Mouse (Mus musculus) heart, embryonic 15.5 days (tissue): ENCODE measurements around the gene Timp3. TPM values are rescaled to one million over a fixed set of nuclear protein-coding genes. Genes with fewer than 3 reads are reported as not detected.

Source experiments
- ATAC-seq: fragments of 200-750 bp; cut with Nextera tagmentation; replicated peaks from 2 replicates; pipeline ENCODE4 v1.8.0; 2017; ENCODE audit warnings: low read depth, moderate TSS enrichment; ENCODE audit not compliant: insufficient number of reproducible peaks, insufficient read depth, low FRiP score
- H3K27ac ChIP-seq: fragments of 300-500 bp; sonication (generic); 2 replicates; pipeline ENCODE4 v1.5.1; 2015; ENCODE audit warnings: mild to moderate bottlenecking, inconsistent platforms
- H3K27me3 ChIP-seq: fragments of 300-500 bp; sonication (generic); 2 replicates; pipeline ENCODE4 v1.6.1; 2015; ENCODE audit warnings: inconsistent platforms
- H3K36me3 ChIP-seq: fragments of 300-500 bp; sonication (generic); 2 replicates; pipeline ENCODE4 v1.6.1; 2015; ENCODE audit warnings: mild to moderate bottlenecking, inconsistent platforms
- H3K4me1 ChIP-seq: fragments of 300-500 bp; sonication (generic); replicated peaks from 2 replicates; pipeline ENCODE4 v1.6.1; 2015; ENCODE audit warnings: inconsistent platforms
- H3K4me2 ChIP-seq: fragments of 300-500 bp; sonication (generic); 2 replicates; pipeline ENCODE4 v1.6.1; 2015; ENCODE audit warnings: inconsistent platforms, mild to moderate bottlenecking, moderate library complexity
- H3K4me3 ChIP-seq: fragments of 300-500 bp; sonication (generic); 2 replicates; pipeline ENCODE4 v1.5.1; 2015; ENCODE audit warnings: mild to moderate bottlenecking, inconsistent platforms
- H3K9ac ChIP-seq: fragments of 300-500 bp; sonication (generic); 2 replicates; pipeline ENCODE4 v1.6.1; 2015; ENCODE audit warnings: mild to moderate bottlenecking, inconsistent platforms
- H3K9me3 ChIP-seq: fragments of 300-500 bp; sonication (generic); replicated peaks from 2 replicates; pipeline ENCODE4 v1.6.1; 2016; ENCODE audit warnings: inconsistent platforms
- WGBS: fragments of 180-500 bp; shearing (Covaris S2); methylation state at CpG from one replicate; pipeline ENCODE4 v1.1.7; 2015; ENCODE audit warnings: mixed read lengths; 5-methylcytosine and 5-hydroxymethylcytosine counted together
- polyA plus RNA-seq: library from polyadenylated mRNA; unstranded; fragments of >200 nt; fragmentation: Nextera tagmentation; extraction: Ambion mirVana; gene quantifications from 2 replicates; pipeline ENCODE4 v1.2.1, GENCODE M21; 2015

Gene Timp3
- polyA plus RNA-seq, result 78.8 and 81.2 TPM in 2 replicates

DNA sequence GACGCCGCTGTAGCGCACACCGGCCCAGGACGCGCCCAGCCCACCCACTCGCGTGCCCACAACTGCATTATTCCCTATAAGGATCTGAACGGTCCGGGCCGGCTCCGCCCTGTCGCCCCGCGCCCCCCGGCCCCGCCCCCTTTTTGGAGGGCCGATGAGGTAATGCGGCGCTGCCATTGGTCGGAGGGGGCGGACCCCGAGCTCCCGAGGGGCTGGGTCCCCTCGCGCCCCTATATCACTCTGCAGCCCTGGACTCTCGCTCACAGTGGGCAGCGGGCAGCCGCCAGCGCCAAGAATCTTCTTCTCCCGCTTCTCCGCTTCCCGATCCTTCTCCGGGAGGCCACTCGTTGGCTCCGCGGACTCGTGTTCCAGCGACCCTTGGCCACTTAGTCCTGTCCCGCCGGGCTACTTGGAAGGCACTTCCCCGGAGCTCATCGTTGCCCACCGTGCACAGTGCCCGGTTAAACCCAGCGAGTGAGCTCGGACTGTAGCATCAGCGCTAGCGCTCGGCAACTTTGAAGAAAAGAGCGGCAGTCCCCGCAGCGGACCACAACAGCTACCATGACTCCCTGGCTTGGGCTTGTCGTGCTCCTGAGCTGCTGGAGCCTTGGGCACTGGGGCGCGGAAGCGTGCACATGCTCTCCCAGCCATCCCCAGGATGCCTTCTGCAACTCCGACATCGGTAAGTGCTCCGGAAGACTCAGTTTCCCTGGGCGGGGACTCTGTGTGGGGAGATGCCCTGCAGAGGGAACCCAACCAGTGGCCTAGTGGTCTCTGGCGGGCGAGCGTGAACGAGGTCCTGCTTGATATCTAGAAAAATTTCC lies at the start of gene Timp3:
Gene Timp3, plus strand, starts transcription at position 80 of the 824 bp plus-strand sequence.
- no peaks in the 10 kb centered on the region for H3K36me3 ChIP-seq
- peak; percentile 87 for ATAC-seq
- no peaks in the 10 kb centered on the region for H3K27me3 ChIP-seq
- H3K4me1 ChIP-seq, result peaks cover 42% of the 10 kb centered on the region
- H3K27ac ChIP-seq, result peak within 1 kb of the TSS; percentile 89
- WGBS, result under 1% methylated on average over 55 of the region's 65 CpGs
- H3K9me3 ChIP-seq, result no peaks in the 10 kb centered on the region
- peak within 1 kb of the TSS; percentile 81 for H3K9ac ChIP-seq
- H3K4me2 ChIP-seq, result peak within 1 kb of the TSS; percentile 86
- H3K4me3 ChIP-seq, result peak within 1 kb of the TSS; percentile 69

DNA sequence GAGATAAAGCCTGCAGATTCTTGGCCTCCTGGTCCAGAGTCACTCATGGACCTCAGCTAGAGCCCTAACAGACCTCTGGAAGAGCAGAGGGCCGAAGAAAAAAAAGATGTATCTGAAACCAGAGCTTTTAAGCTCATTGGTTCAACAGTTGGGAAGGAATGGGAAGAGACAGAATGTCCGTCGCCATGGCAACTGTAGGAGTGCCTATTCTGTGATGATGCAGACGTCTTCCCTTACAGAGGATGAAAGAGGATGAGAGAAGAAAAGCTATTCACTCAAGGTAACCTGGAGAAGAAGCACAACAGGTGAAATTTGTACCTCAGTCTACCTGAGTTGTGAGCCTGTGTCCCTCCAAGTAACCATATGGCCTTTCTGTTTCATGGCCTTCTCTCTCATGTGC lies 44.0 kb upstream of the Timp3 start:
- Histone ChIP-seq H3K4me1 (no peaks in the 10 kb centered on the region), H3K9ac (no peak overlapping the region), H3K27me3 (no peaks in the 10 kb centered on the region), H3K4me3 (no peak overlapping the region), H3K9me3 (no peaks in the 10 kb centered on the region), H3K4me2 (no peak overlapping the region), H3K36me3 (no peaks in the 10 kb centered on the region), H3K27ac (no peak overlapping the region)
- 61% methylated on average over 4 of the region's 4 CpGs for WGBS
- ATAC-seq, result no peak

DNA sequence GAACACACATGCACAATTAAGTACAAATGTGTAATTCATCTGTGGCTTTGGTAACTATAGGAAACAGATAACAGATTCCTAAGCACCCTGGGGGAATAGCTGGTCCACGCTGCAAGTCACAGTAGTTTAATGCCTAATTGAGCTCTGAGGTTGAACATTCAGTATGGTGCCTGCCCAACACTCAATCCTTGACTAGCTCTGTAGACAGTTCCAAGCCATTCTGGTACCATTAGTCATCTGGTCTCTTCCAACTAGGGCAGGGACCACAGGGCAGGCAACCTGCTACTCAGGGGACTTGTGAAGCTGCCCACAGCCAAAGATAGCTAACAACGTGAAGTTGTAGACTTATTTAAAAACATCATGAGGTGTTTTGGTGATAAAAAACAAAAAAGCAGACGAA lies 43.1 kb upstream of the Timp3 start:
- no peak overlapping the region for H3K9ac ChIP-seq

DNA sequence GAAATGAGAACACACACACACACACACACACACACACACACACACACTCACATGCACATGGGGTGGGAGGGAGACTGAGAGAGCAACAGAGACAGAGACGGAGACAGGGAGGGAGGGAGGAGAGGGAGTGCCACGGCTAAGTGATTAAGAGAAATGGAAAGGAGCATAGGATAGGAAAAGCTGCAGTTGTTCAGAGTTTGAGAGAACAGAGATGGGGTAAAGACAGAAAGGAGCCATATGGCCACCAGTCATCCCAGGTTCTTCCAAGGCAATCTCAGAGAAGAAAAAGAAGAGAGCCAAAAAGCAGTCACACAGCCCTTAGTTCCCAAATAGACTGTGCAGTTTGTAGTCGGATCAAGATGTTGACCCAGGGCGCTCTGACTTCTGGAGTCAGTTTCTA lies 42.1 kb upstream of the Timp3 start:
- ATAC-seq, result no peak
- Histone ChIP-seq H3K4me2 (no peak overlapping the region), H3K9me3 (no peaks in the 10 kb centered on the region), H3K4me1 (no peaks in the 10 kb centered on the region), H3K4me3 (no peak overlapping the region), H3K27me3 (no peaks in the 10 kb centered on the region), H3K27ac (no peak overlapping the region), H3K36me3 (no peaks in the 10 kb centered on the region), H3K9ac (no peak overlapping the region)
- WGBS, result 79% methylated on average over 4 of the region's 4 CpGs

More for the DNA sequence above, 43.1 kb upstream of the Timp3 start:
- H3K36me3 ChIP-seq, result no peaks in the 10 kb centered on the region
- no peak overlapping the region for H3K4me3 ChIP-seq
- 66% methylated on average over 3 of the region's 3 CpGs for WGBS
- H3K9me3 ChIP-seq, result no peaks in the 10 kb centered on the region
- H3K4me1 ChIP-seq, result no peaks in the 10 kb centered on the region
- no peak for ATAC-seq
- H3K4me2 ChIP-seq, result no peak overlapping the region
- no peak overlapping the region for H3K27ac ChIP-seq
- H3K27me3 ChIP-seq, result no peaks in the 10 kb centered on the region

DNA sequence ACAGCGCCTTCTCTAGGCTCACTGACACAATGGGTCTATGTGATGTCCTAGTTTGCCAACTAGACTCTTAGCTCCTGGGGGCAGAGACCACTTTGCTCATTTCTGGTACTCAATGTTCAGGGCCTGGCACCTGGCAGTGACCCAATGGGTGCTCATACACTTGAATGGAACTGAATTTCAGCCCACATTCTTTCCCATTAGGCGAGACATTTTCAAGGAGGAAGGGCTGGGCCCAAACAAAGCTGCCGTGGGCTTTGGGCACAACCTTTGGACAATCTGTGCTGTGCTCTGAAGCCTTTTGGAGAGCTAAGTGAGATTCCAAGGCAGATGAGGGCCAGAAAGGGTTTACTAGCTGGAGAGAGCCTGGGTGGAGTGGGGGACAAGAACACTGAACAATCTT lies 41.2 kb upstream of the Timp3 start:
- H3K4me3 ChIP-seq, result no peak overlapping the region

DNA sequence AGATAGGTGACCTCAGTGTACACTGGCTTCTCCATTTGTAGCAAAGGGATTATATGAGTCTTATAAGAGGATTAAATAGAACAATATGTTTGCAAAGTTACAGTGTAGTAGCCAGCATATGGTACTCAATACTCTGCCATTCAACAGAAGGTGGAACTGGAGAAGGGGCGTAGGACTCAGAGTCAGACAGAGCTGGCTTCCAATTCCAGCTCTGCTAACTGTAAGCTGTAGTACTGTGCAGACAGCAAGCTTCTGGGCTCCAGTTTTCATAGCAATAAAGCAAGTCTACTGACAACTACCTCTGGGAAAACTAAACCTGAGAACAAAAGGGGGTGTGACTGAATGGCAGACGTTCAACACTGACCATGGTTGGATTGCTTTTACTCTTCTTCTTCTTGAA lies 38.4 kb upstream of the Timp3 start:
- Histone ChIP-seq H3K4me1 (no peaks in the 10 kb centered on the region), H3K27ac (no peak overlapping the region), H3K4me2 (no peak overlapping the region), H3K9me3 (no peaks in the 10 kb centered on the region), H3K4me3 (no peak overlapping the region), H3K27me3 (no peaks in the 10 kb centered on the region), H3K36me3 (no peaks in the 10 kb centered on the region), H3K9ac (no peak overlapping the region)
- 83% methylated on average over 2 of the region's 2 CpGs for WGBS
- no peak for ATAC-seq

More for the DNA sequence above, 41.2 kb upstream of the Timp3 start:
- Histone ChIP-seq H3K27ac (no peak overlapping the region), H3K9me3 (no peaks in the 10 kb centered on the region), H3K4me1 (no peaks in the 10 kb centered on the region), H3K4me2 (no peak overlapping the region), H3K27me3 (no peaks in the 10 kb centered on the region), H3K9ac (no peak overlapping the region), H3K36me3 (no peaks in the 10 kb centered on the region)
- ATAC-seq, result no peak
- WGBS, result 80% methylated on average over 3 of the region's 3 CpGs

DNA sequence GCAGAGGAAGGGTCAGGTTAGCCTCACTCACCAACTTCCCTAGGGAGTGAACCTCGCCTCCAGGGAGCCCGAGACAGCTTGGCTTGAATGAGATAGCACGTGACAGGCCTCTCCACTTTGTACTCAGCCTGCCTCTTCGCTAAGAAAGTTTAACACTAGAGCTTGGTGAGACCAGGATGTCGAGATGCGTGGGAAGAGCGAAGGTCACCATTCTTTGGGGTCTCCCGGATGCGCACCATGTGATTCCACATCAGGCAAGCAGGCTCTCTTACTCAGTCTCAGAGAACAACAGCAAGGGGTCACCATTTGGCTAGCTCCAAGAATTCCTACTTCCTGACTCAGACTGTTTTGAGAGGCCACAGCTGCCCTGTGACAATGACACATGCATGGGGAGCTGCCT lies 35.6 kb upstream of the Timp3 start:
- 62% methylated on average over 9 of the region's 9 CpGs for WGBS
- no peaks in the 10 kb centered on the region for H3K27me3 ChIP-seq
- H3K4me3 ChIP-seq, result no peak overlapping the region
- H3K4me2 ChIP-seq, result no peak overlapping the region
- ATAC-seq, result no peak
- H3K36me3 ChIP-seq, result no peaks in the 10 kb centered on the region
- H3K9ac ChIP-seq, result no peak overlapping the region
- no peaks in the 10 kb centered on the region for H3K4me1 ChIP-seq
- H3K27ac ChIP-seq, result no peak overlapping the region
- H3K9me3 ChIP-seq, result no peaks in the 10 kb centered on the region

DNA sequence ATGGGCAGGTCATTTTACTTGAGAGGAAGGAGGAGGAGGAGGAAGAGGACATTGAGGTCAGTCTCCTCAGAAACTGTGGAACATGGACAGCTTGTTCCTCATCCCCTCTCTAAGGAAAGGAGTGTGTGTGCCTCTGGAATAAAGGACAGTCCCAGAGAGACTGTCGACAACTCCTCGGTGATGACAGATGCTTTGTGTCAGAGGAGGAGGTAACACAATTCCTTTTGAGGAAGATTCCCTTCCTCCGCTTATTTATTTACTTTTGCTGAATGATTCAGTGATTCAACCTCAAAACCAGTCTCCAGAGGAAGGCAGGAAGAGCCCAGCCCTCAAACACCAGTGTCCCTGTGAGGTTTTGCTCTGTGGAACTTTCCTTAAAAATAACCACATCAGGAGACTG lies 29.9 kb upstream of the Timp3 start:
- 21% methylated on average over 3 of the region's 3 CpGs for WGBS
- Histone ChIP-seq H3K27ac (no peak overlapping the region), H3K4me1 (peaks cover 10% of the 10 kb centered on the region; the same call in 1 of the 2 replicates), H3K4me2 (no peak overlapping the region), H3K9ac (no peak overlapping the region), H3K9me3 (no peaks in the 10 kb centered on the region), H3K36me3 (no peaks in the 10 kb centered on the region), H3K27me3 (no peaks in the 10 kb centered on the region), H3K4me3 (no peak overlapping the region)
- ATAC-seq, result no peak

DNA sequence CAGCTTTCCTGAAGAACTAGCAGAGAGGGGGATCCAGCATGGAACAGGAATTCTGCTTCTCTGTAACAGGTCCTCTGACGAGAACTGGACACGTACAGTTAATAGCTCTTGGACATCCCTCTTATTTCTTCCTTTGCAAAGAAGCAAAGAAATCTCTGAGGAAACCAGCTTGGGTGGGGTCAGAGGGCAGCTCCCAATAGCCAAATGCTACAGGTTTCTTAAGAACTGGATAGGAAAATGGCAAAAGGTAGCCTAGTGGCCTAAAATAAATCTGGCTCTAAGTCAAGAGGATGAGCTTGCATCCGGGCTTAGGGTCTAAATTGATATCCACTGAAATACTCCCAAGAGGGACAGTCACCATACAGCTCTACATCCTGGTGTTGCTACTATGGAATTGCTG lies 27.3 kb upstream of the Timp3 start:
- H3K4me1 ChIP-seq, result peaks cover 10% of the 10 kb centered on the region; the same call in 1 of the 2 replicates
- no peak for ATAC-seq
- no peak overlapping the region for H3K9ac ChIP-seq
- WGBS, result 76% methylated on average over 3 of the region's 3 CpGs
- no peaks in the 10 kb centered on the region for H3K36me3 ChIP-seq
- H3K9me3 ChIP-seq, result no peaks in the 10 kb centered on the region
- no peak overlapping the region for H3K4me3 ChIP-seq
- H3K4me2 ChIP-seq, result no peak overlapping the region
- H3K27me3 ChIP-seq, result no peaks in the 10 kb centered on the region
- peak overlapping the region; percentile 71 for H3K27ac ChIP-seq

DNA sequence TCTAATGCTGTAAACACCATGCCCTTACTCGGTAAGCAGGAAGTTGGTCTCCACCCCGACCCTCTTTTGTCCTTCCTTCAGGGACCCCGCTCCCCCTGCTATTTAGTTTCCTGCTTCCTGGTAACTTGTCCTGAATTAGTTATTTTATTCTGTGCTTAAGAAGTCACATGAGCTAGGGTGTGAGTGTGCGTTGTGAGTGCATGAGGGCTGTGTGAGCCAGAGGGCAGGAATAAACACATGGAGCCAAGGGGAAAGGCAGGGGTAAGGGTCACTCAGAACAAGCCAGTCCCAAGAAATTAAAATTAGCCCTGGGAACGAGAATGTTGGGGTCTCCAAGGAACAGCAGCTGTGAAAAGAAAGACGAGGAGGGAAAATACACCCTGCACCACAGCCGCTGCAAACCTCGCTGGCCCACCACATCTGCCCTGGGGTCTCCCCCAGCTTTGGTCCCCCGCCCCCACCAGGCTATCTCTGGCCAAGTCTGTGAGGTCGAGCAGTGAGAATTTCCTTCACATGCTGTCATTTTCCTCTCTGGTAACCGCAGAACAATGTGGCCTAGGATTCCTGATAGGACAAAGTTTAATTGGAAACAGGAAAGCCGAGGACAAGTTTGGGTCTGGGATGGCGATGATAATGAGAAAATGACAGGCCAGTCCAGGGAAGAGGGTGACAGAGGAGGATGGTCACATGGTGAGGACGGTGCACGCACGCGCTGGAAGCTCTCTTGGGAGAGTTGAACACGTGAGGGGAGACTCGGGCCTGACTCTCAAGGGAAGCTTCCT lies 26.6 kb upstream of the Timp3 start:
- Histone ChIP-seq H3K9me3 (no peaks in the 10 kb centered on the region), H3K36me3 (no peaks in the 10 kb centered on the region), H3K9ac (no peak overlapping the region), H3K27me3 (no peaks in the 10 kb centered on the region), H3K27ac (peak overlapping the region; percentile 71), H3K4me2 (no peak overlapping the region), H3K4me1 (peaks cover 10% of the 10 kb centered on the region; the same call in 1 of the 2 replicates), H3K4me3 (no peak overlapping the region)
- peak; percentile 75 for ATAC-seq
- 47% methylated on average over 19 of the region's 19 CpGs for WGBS

DNA sequence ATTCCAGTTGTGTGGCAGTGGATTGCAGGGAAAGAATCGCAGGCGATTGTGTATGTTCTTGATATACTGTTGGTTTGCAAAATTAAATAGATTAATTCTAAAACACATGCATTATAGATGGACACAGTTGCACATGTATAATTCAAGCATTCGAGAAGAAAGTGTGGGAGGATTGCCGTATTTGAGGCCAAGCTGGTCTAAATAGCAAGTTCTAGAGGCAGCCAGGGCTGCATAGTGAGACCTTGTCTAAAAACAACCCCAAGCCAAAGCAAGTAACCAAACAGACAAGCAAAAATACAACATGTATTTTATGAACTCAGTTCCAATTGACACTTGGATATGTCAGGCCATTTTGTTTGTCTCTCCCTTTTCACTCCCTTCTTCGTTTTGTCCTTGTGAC lies 24.6 kb upstream of the Timp3 start:
- peaks cover 10% of the 10 kb centered on the region; the same call in 1 of the 2 replicates for H3K4me1 ChIP-seq
- no peak for ATAC-seq
- no peak overlapping the region for H3K4me3 ChIP-seq
- H3K36me3 ChIP-seq, result no peaks in the 10 kb centered on the region
- H3K27ac ChIP-seq, result no peak overlapping the region
- H3K9ac ChIP-seq, result no peak overlapping the region
- WGBS, result 82% methylated on average over 5 of the region's 5 CpGs
- H3K27me3 ChIP-seq, result no peaks in the 10 kb centered on the region
- no peak overlapping the region for H3K4me2 ChIP-seq
- H3K9me3 ChIP-seq, result no peaks in the 10 kb centered on the region
